ENCODE assay signal across 12 mouse cellular contexts in the genomic region with DNA sequence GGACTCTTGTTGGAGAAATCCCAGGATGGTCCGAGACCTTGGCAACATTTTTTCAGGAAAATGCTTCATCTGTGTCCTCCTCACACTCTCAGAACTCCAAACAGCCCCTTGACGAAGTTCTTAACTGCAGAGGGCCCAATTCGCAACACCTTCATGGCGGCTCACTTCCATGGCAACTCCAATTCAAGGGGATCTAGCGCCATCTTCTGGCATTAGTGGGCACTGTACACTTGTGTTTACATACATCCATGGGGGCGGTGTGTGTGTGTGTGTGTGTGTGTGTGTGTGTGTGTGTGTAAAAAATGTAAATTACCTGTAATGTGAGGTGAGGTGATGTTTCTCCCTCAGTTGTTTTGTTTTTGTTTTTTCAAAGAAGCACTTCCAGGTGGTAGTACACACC. TPM values are rescaled to one million over a fixed set of nuclear protein-coding genes. Genes with fewer than 3 reads are reported as not detected.
DNase-seq lines count a peak whose midpoint lies in the region; ATAC-seq and TF ChIP-seq lines count a peak whose summit lies in the region.
"Had no signal": no experiment of that assay in that cellular context is flagged by ENCODE, and none has a peak within 500 bp of the region (broad histone marks: within the 10 kb centered on the region; RNA-seq: fewer than 3 reads in every experiment).

No protein-coding gene starts in this region.

- TF ChIP-seq EP300 in CH12.LX (IDR thresholded peaks at IDR 0.05; ENCODE audit: low read length) = no peak
- TF ChIP-seq EP300 in liver, postnatal 0 days (IDR thresholded peaks at IDR 0.05; ENCODE audit: low read depth) = no peak

- in situ Hi-C loops in CH12.LX (cut with MboI; ENCODE audit: low pct_ligation_motif_present, low pct_unique_long_range_greater_than_20kb, low sequenced_read_pairs) = no loop called here

- no peak overlapping the region for H3K4me2 ChIP-seq in hindbrain, embryonic 11.5 days (replicated peaks; ENCODE audit: low read depth, low read length)
- no peak overlapping the region for H3K4me2 ChIP-seq in hindbrain, embryonic 12.5 days (replicated peaks)
- H3K4me2 ChIP-seq in CH12.LX (ENCODE audit: insufficient read depth, low read depth, poor library complexity, severe bottlenecking) = no peak overlapping the region
- H3K4me2 ChIP-seq in liver, postnatal 0 days (ENCODE audit: low read depth, low read length) = no peak overlapping the region
- H3K4me2 ChIP-seq: limb, embryonic 13.5 days had no signal

- H3K4me1 ChIP-seq in hindbrain, embryonic 11.5 days (replicated peaks; ENCODE audit: control insufficient read depth, insufficient read depth, low read length) = no peaks in the 10 kb centered on the region
- H3K4me1 ChIP-seq in hindbrain, embryonic 12.5 days = no peaks in the 10 kb centered on the region; the same call in 1 of the 2 replicates
- no peaks in the 10 kb centered on the region for H3K4me1 ChIP-seq in CH12.LX (ENCODE audit: control insufficient read depth in 1 of 2, insufficient read depth in 2 of 2)
- H3K4me1 ChIP-seq in liver, postnatal 0 days (ENCODE audit: insufficient read depth) = no peaks in the 10 kb centered on the region
- H3K4me1 ChIP-seq: limb, embryonic 13.5 days had no signal

- H3K27me3 ChIP-seq in hindbrain, embryonic 11.5 days (ENCODE audit: control insufficient read depth, insufficient read depth, low read length) = no peaks in the 10 kb centered on the region
- H3K27me3 ChIP-seq in hindbrain, embryonic 12.5 days = peaks cover 4% of the 10 kb centered on the region; the same call in 1 of the 2 replicates
- no peaks in the 10 kb centered on the region for H3K27me3 ChIP-seq in CH12.LX (replicated peaks)
- H3K27me3 ChIP-seq in liver, postnatal 0 days (ENCODE audit: insufficient read depth, low read length) = no peaks in the 10 kb centered on the region
- H3K27me3 ChIP-seq: limb, embryonic 13.5 days had no signal

- no peaks in the 10 kb centered on the region for H3K36me3 ChIP-seq in hindbrain, embryonic 11.5 days (ENCODE audit: control insufficient read depth, insufficient read depth, low read length)
- H3K36me3 ChIP-seq in hindbrain, embryonic 12.5 days = no peaks in the 10 kb centered on the region
- no peaks in the 10 kb centered on the region for H3K36me3 ChIP-seq in CH12.LX (replicated peaks in 1 of 2; ENCODE audit: control insufficient read depth in 1 of 2, insufficient read depth in 1 of 2, low read length in 1 of 2)
- no peaks in the 10 kb centered on the region for H3K36me3 ChIP-seq in liver, postnatal 0 days (replicated peaks; ENCODE audit: insufficient read depth, low read length)
- H3K36me3 ChIP-seq: limb, embryonic 13.5 days had no signal

- no peak for TF ChIP-seq POLR2A in CH12.LX (IDR thresholded peaks at IDR 0.05; ENCODE audit: low read depth, low read length)

- H3K4me3 ChIP-seq in hindbrain, embryonic 11.5 days (ENCODE audit: low read depth, low read length) = no peak overlapping the region
- H3K4me3 ChIP-seq in hindbrain, embryonic 12.5 days = no peak overlapping the region
- H3K4me3 ChIP-seq in CH12.LX (replicated peaks in 1 of 3; ENCODE audit: low read depth in 2 of 3, low read length in 2 of 3, poor library complexity in 1 of 3) = no peak overlapping the region
- H3K4me3 ChIP-seq in liver, postnatal 0 days (ENCODE audit: low read depth, low read length) = no peak overlapping the region
- H3K4me3 ChIP-seq: limb, embryonic 13.5 days had no signal

- TF ChIP-seq CTCF in CH12.LX (conservative IDR thresholded peaks at IDR 0.05 in 1 of 2, IDR thresholded peaks at IDR 0.05 in 1 of 2; ENCODE audit: low read depth in 2 of 2, low read length in 2 of 2) = peak in 1 of 2 experiments; percentile 62; a peak in 2 of 4 replicates
- TF ChIP-seq CTCF in liver, postnatal 0 days (IDR thresholded peaks at IDR 0.05; ENCODE audit: low read depth) = peak; percentile 58

- dilution Hi-C loops in CH12.LX (cut with MboI; ENCODE audit: extremely low pct_ligation_motif_present, extremely low pct_unique_long_range_greater_than_20kb, low sequenced_read_pairs) = no loop called here

- H3K27ac ChIP-seq in hindbrain, embryonic 11.5 days (ENCODE audit: low read depth, low read length) = no peak overlapping the region
- no peak overlapping the region for H3K27ac ChIP-seq in hindbrain, embryonic 12.5 days
- no peak overlapping the region for H3K27ac ChIP-seq in CH12.LX (ENCODE audit: insufficient read depth, low read depth)
- no peak overlapping the region for H3K27ac ChIP-seq in liver, postnatal 0 days (ENCODE audit: low read depth)
- H3K27ac ChIP-seq: limb, embryonic 13.5 days had no signal

- no peak overlapping the region for H3K9ac ChIP-seq in hindbrain, embryonic 11.5 days (ENCODE audit: low read depth, low read length)
- H3K9ac ChIP-seq in hindbrain, embryonic 12.5 days = no peak overlapping the region
- H3K9ac ChIP-seq in CH12.LX (ENCODE audit: insufficient read depth, low read depth) = no peak overlapping the region
- H3K9ac ChIP-seq in liver, postnatal 0 days (replicated peaks) = no peak overlapping the region
- H3K9ac ChIP-seq: limb, embryonic 13.5 days had no signal

- no peaks in the 10 kb centered on the region for H3K79me2 ChIP-seq in CH12.LX (replicated peaks; ENCODE audit: control insufficient read depth, extremely low read depth, insufficient read depth, poor library complexity, severe bottlenecking)

- no peaks in the 10 kb centered on the region for H3K9me3 ChIP-seq in hindbrain, embryonic 11.5 days (ENCODE audit: control insufficient read depth, low read length)
- no peaks in the 10 kb centered on the region for H3K9me3 ChIP-seq in hindbrain, embryonic 12.5 days (replicated peaks)
- no peaks in the 10 kb centered on the region for H3K9me3 ChIP-seq in CH12.LX (replicated peaks; ENCODE audit: low read length)
- H3K9me3 ChIP-seq in liver, postnatal 0 days (ENCODE audit: low read length) = no peaks in the 10 kb centered on the region
- H3K9me3 ChIP-seq: limb, embryonic 13.5 days had no signal

- peak; percentile 30 for DNase-seq in hindbrain, embryonic 11.5 days (ENCODE audit: low spot score)
- peak; percentile 38 for DNase-seq in CH12.LX (ENCODE audit: extremely low read depth)
- DNase-seq in ZHBTc4 (ENCODE audit: low read depth, low spot score) = peak; percentile 89
- DNase-seq in liver, postnatal 0 days = peak; percentile 25
- DNase-seq in adrenal gland, postnatal 10 days = no peak
- DNase-seq in T-cell, adult 2 months (ENCODE audit: low spot score) = no peak
- DNase-seq in cerebellum, adult 8-10 months = no peak
- DNase-seq: gastrocnemius, postnatal 36 days; midbrain, embryonic 14.5 days had no signal

- WGBS in hindbrain, embryonic 11.5 days = 61% methylated on average over 6 of the region's 6 CpGs
- WGBS in hindbrain, embryonic 12.5 days = 56% methylated on average over 6 of the region's 6 CpGs
- 51% methylated on average over 6 of the region's 6 CpGs for WGBS in liver, postnatal 0 days (ENCODE audit: insufficient replicate concordance)

- TF ChIP-seq RAD21 in CH12.LX (IDR thresholded peaks at IDR 0.05; ENCODE audit: low read depth, low read length) = peak; percentile 51

- ATAC-seq in hindbrain, embryonic 11.5 days (ENCODE audit: low FRiP score) = no peak
- no peak for ATAC-seq in hindbrain, embryonic 12.5 days (ENCODE audit: low FRiP score)
- ATAC-seq in liver, postnatal 0 days = no peak
- ATAC-seq: intestine, embryonic 16.5 days had no signal

TF ChIP-seq in CH12.LX, 34 proteins besides CTCF, POLR2A, EP300 and RAD21 (continues in another document):
- TF ChIP-seq MAZ (IDR thresholded peaks at IDR 0.05; ENCODE audit: low read depth, low read length) = no peak

RNA-seq across cellular contexts. Expression of gene Arpc1a, which starts 12.3 kb away (rescaled TPM):
- polyA plus RNA-seq in hindbrain, embryonic 11.5 days (2014; fragmentation: Nextera tagmentation; extraction: Ambion mirVana) = 179 and 185 TPM in 2 replicates
- 191 and 201 TPM in 2 replicates for polyA plus RNA-seq in hindbrain, embryonic 12.5 days (2016; fragmentation: Nextera tagmentation; extraction: Ambion mirVana)
- total RNA-seq in CH12.LX (2012; rRNA removed) (57.5 and 59.2 TPM in 2 replicates), CH12.LX (2014; rRNA removed) (56.5 and 59.5 TPM in 2 replicates)
- polyA plus RNA-seq in CH12.LX (2012; ENCODE audit: insufficient read length, low read depth) = 68.9 and 83.2 TPM in 2 replicates
- 49.1 and 51.1 TPM in 2 replicates for polyA plus RNA-seq in liver, postnatal 0 days (2015; fragmentation: Nextera tagmentation; extraction: Ambion mirVana)
- 100 to 1,000 TPM; 102 to 106 TPM for total RNA-seq in adrenal gland, postnatal 10 days (2021)

RNA-seq across cellular contexts. Expression of gene Kpna7, which starts 12.5 kb away (rescaled TPM):
- polyA plus RNA-seq in hindbrain, embryonic 11.5 days (2014; fragmentation: Nextera tagmentation; extraction: Ambion mirVana) = not detected in 2 replicates
- polyA plus RNA-seq in hindbrain, embryonic 12.5 days (2016; fragmentation: Nextera tagmentation; extraction: Ambion mirVana) = not detected in 2 replicates
- total RNA-seq in CH12.LX (2012; rRNA removed) = not detected in 2 replicates
- not detected in 2 replicates for total RNA-seq in CH12.LX (2014; rRNA removed)
- polyA plus RNA-seq in CH12.LX (2012; ENCODE audit: insufficient read length, low read depth) = 0.26 TPM in 1 of 2 replicates, not detected in the other
- not detected in 2 replicates for polyA plus RNA-seq in liver, postnatal 0 days (2015; fragmentation: Nextera tagmentation; extraction: Ambion mirVana)
- total RNA-seq in adrenal gland, postnatal 10 days (2021) = not detected
- total RNA-seq: gastrocnemius, postnatal 36 days had no signal
- polyA plus RNA-seq: limb, embryonic 13.5 days; midbrain, embryonic 14.5 days had no signal

RNA-seq across cellular contexts. Expression of gene 1700018F24Rik, which starts 28.6 kb away (rescaled TPM):
- 0.13 TPM in 1 of 2 replicates, not detected in the other for polyA plus RNA-seq in hindbrain, embryonic 11.5 days (2014; fragmentation: Nextera tagmentation; extraction: Ambion mirVana)
- polyA plus RNA-seq in hindbrain, embryonic 12.5 days (2016; fragmentation: Nextera tagmentation; extraction: Ambion mirVana) = not detected in 2 replicates
- total RNA-seq in CH12.LX (2012; rRNA removed) (not detected in 2 replicates), CH12.LX (2014; rRNA removed) (not detected in 2 replicates)
- polyA plus RNA-seq in CH12.LX (2012; ENCODE audit: insufficient read length, low read depth) = not detected in 2 replicates
- polyA plus RNA-seq in liver, postnatal 0 days (2015; fragmentation: Nextera tagmentation; extraction: Ambion mirVana) = not detected in 2 replicates
- not detected for total RNA-seq in adrenal gland, postnatal 10 days (2021)
- total RNA-seq: gastrocnemius, postnatal 36 days had no signal
- polyA plus RNA-seq: intestine, embryonic 16.5 days; limb, embryonic 13.5 days; midbrain, embryonic 14.5 days had no signal

RNA-seq across cellular contexts. Expression of gene Gm4871, which starts 38.8 kb away (rescaled TPM):
- not detected in 2 replicates for polyA plus RNA-seq in hindbrain, embryonic 11.5 days (2014; fragmentation: Nextera tagmentation; extraction: Ambion mirVana)
- not detected in 2 replicates for polyA plus RNA-seq in hindbrain, embryonic 12.5 days (2016; fragmentation: Nextera tagmentation; extraction: Ambion mirVana)
- total RNA-seq in CH12.LX (2012; rRNA removed) (not detected in 2 replicates), CH12.LX (2014; rRNA removed) (not detected in 2 replicates)
- polyA plus RNA-seq in CH12.LX (2012; ENCODE audit: insufficient read length, low read depth) = not detected in 2 replicates
- polyA plus RNA-seq in liver, postnatal 0 days (2015; fragmentation: Nextera tagmentation; extraction: Ambion mirVana) = not detected in 2 replicates
- total RNA-seq in adrenal gland, postnatal 10 days (2021) = not detected
- total RNA-seq: gastrocnemius, postnatal 36 days had no signal
- polyA plus RNA-seq: intestine, embryonic 16.5 days; limb, embryonic 13.5 days; midbrain, embryonic 14.5 days had no signal

RNA-seq across cellular contexts. Expression of gene Arpc1b, which starts 42.7 kb away (rescaled TPM):
- polyA plus RNA-seq in hindbrain, embryonic 11.5 days (2014; fragmentation: Nextera tagmentation; extraction: Ambion mirVana) = 49.3 and 54.3 TPM in 2 replicates
- 95.5 and 108 TPM in 2 replicates for polyA plus RNA-seq in hindbrain, embryonic 12.5 days (2016; fragmentation: Nextera tagmentation; extraction: Ambion mirVana)
- 516 and 548 TPM in 2 replicates for total RNA-seq in CH12.LX (2012; rRNA removed)
- 317 and 330 TPM in 2 replicates for total RNA-seq in CH12.LX (2014; rRNA removed)
- polyA plus RNA-seq in CH12.LX (2012; ENCODE audit: insufficient read length, low read depth) = 441 and 472 TPM in 2 replicates
- polyA plus RNA-seq in liver, postnatal 0 days (2015; fragmentation: Nextera tagmentation; extraction: Ambion mirVana) = 157 and 181 TPM in 2 replicates
- total RNA-seq in adrenal gland, postnatal 10 days (2021) = 100 to 1,000 TPM; 212 to 226 TPM

Comparison
In these comparisons a context has a peak if more than half of its experiments do, and no peak if none do; other contexts are left out.
1. DNase-seq: peak in hindbrain, embryonic 11.5 days (single experiment), CH12.LX (single experiment), ZHBTc4 (single experiment) and liver, postnatal 0 days (single experiment); none in adrenal gland, postnatal 10 days (single experiment), T-cell, adult 2 months (single experiment) and cerebellum, adult 8-10 months (single experiment).